Mouse (Mus musculus): ENCODE results near the gene Smad3. TPM values are rescaled to one million over a fixed set of nuclear protein-coding genes. Genes with fewer than 3 reads are reported as not detected.

Gene Smad3
- polyA plus RNA-seq, 1 experiment from 2014 or later = 11.8 TPM

GRCm38 (mm10) chr9:63743775-63744174 lies 14.0 kb downstream of the Smad3 start:
- no peak overlapping the region for H3K4me2 ChIP-seq (replicated peaks; ENCODE audit: low read depth, low read length)
- H3K9me3 ChIP-seq (ENCODE audit: low read length) = no peaks in the 10 kb centered on the region
- no peak for ATAC-seq
- H3K9ac ChIP-seq (replicated peaks; ENCODE audit: low read depth) = no peak overlapping the region
- TF ChIP-seq EP300 (IDR thresholded peaks at IDR 0.05) = no peak
- TF ChIP-seq CTCF (IDR thresholded peaks at IDR 0.05) = no peak
- peaks cover 69% of the 10 kb centered on the region for H3K4me1 ChIP-seq (ENCODE audit: insufficient read depth, low read depth, low read length)
- H3K27me3 ChIP-seq (replicated peaks; ENCODE audit: insufficient read depth, low read length) = no peaks in the 10 kb centered on the region
- H3K4me3 ChIP-seq (ENCODE audit: low read depth, low read length) = no peak overlapping the region
- WGBS = 68% methylated on average over 11 of the region's 11 CpGs
- peak overlapping the region; percentile 20; the same call in 1 of the 2 replicates for H3K27ac ChIP-seq (ENCODE audit: low read length)
- peak; percentile 33 for DNase-seq (ENCODE audit: low spot score)
- no peaks in the 10 kb centered on the region for H3K36me3 ChIP-seq (ENCODE audit: insufficient read depth, low read length)

GRCm38 (mm10) chr9:63742887-63743660 lies 14.7 kb downstream of the Smad3 start:
- no peak for TF ChIP-seq EP300 (IDR thresholded peaks at IDR 0.05)
- TF ChIP-seq CTCF (IDR thresholded peaks at IDR 0.05) = no peak
- H3K9ac ChIP-seq (replicated peaks; ENCODE audit: low read depth) = no peak overlapping the region
- H3K27ac ChIP-seq (ENCODE audit: low read length) = peak overlapping the region; percentile 59; the same call in 1 of the 2 replicates
- no peaks in the 10 kb centered on the region for H3K9me3 ChIP-seq (ENCODE audit: low read length)
- no peaks in the 10 kb centered on the region for H3K27me3 ChIP-seq (replicated peaks; ENCODE audit: insufficient read depth, low read length)
- H3K36me3 ChIP-seq (ENCODE audit: insufficient read depth, low read length) = no peaks in the 10 kb centered on the region
- peak; percentile 30 for ATAC-seq
- no peak overlapping the region for H3K4me3 ChIP-seq (ENCODE audit: low read depth, low read length)
- DNase-seq (ENCODE audit: low spot score) = peak; percentile 64
- H3K4me1 ChIP-seq (ENCODE audit: insufficient read depth, low read depth, low read length) = peaks cover 67% of the 10 kb centered on the region
- WGBS = 44% methylated on average over 12 of the region's 13 CpGs
- no peak overlapping the region for H3K4me2 ChIP-seq (replicated peaks; ENCODE audit: low read depth, low read length)

GRCm38 (mm10) chr9:63742318-63742717 lies 15.5 kb downstream of the Smad3 start:
- peaks cover 65% of the 10 kb centered on the region for H3K4me1 ChIP-seq (ENCODE audit: insufficient read depth, low read depth, low read length)
- ATAC-seq = peak; percentile 27; the same call in 1 of the 2 replicates
- H3K36me3 ChIP-seq (ENCODE audit: insufficient read depth, low read length) = no peaks in the 10 kb centered on the region
- H3K4me3 ChIP-seq (ENCODE audit: low read depth, low read length) = no peak overlapping the region
- TF ChIP-seq CTCF (IDR thresholded peaks at IDR 0.05) = no peak
- TF ChIP-seq EP300 (IDR thresholded peaks at IDR 0.05) = peak; percentile 27; the same call in 1 of the 2 replicates
- no peaks in the 10 kb centered on the region for H3K27me3 ChIP-seq (replicated peaks; ENCODE audit: insufficient read depth, low read length)
- H3K9me3 ChIP-seq (ENCODE audit: low read length) = no peaks in the 10 kb centered on the region
- peak overlapping the region; percentile 59 for H3K27ac ChIP-seq (ENCODE audit: low read length)
- WGBS = 12% methylated on average over 3 of the region's 3 CpGs
- no peak overlapping the region for H3K4me2 ChIP-seq (replicated peaks; ENCODE audit: low read depth, low read length)
- H3K9ac ChIP-seq (replicated peaks; ENCODE audit: low read depth) = no peak overlapping the region
- peak; percentile 80 for DNase-seq (ENCODE audit: low spot score)

- H3K9ac ChIP-seq (replicated peaks; ENCODE audit: low read depth) = no peak overlapping the region
- no peak overlapping the region for H3K4me2 ChIP-seq (replicated peaks; ENCODE audit: low read depth, low read length)
- H3K4me3 ChIP-seq (ENCODE audit: low read depth, low read length) = no peak overlapping the region
- H3K36me3 ChIP-seq (ENCODE audit: insufficient read depth, low read length) = no peaks in the 10 kb centered on the region
- ATAC-seq (no peak), DNase-seq (ENCODE audit: low spot score) (no peak)
- TF ChIP-seq CTCF (IDR thresholded peaks at IDR 0.05) (no peak), EP300 (IDR thresholded peaks at IDR 0.05) (no peak)
- 24% methylated on average over 6 of the region's 6 CpGs for WGBS
- peak overlapping the region; percentile 59; the same call in 1 of the 2 replicates for H3K27ac ChIP-seq (ENCODE audit: low read length)
- peaks cover 62% of the 10 kb centered on the region for H3K4me1 ChIP-seq (ENCODE audit: insufficient read depth, low read depth, low read length)
- no peaks in the 10 kb centered on the region for H3K9me3 ChIP-seq (ENCODE audit: low read length)
- H3K27me3 ChIP-seq (replicated peaks; ENCODE audit: insufficient read depth, low read length) = no peaks in the 10 kb centered on the region
These were observed 16.0 kb downstream of the Smad3 start for GRCm38 (mm10) chr9:63741792-63742191.

GRCm38 (mm10) chr9:63740320-63740841 lies 17.4 kb downstream of the Smad3 start:
- DNase-seq (ENCODE audit: low spot score) (no peak), ATAC-seq (no peak)
- Histone ChIP-seq H3K36me3 (ENCODE audit: insufficient read depth, low read length) (no peaks in the 10 kb centered on the region), H3K4me2 (replicated peaks; ENCODE audit: low read depth, low read length) (no peak overlapping the region), H3K4me3 (ENCODE audit: low read depth, low read length) (no peak overlapping the region), H3K27ac (ENCODE audit: low read length) (no peak overlapping the region), H3K27me3 (replicated peaks; ENCODE audit: insufficient read depth, low read length) (no peaks in the 10 kb centered on the region), H3K4me1 (ENCODE audit: insufficient read depth, low read depth, low read length) (peaks cover 49% of the 10 kb centered on the region), H3K9me3 (ENCODE audit: low read length) (no peaks in the 10 kb centered on the region), H3K9ac (replicated peaks; ENCODE audit: low read depth) (no peak overlapping the region)
- WGBS = 70% methylated on average over 10 of the region's 10 CpGs
- TF ChIP-seq EP300 (IDR thresholded peaks at IDR 0.05) (no peak), CTCF (IDR thresholded peaks at IDR 0.05) (no peak)

- H3K27me3 ChIP-seq (replicated peaks; ENCODE audit: insufficient read depth, low read length) = no peaks in the 10 kb centered on the region
- no peak overlapping the region for H3K4me2 ChIP-seq (replicated peaks; ENCODE audit: low read depth, low read length)
- H3K36me3 ChIP-seq (ENCODE audit: insufficient read depth, low read length) = no peaks in the 10 kb centered on the region
- WGBS = 50% methylated on average over 11 of the region's 11 CpGs
- H3K27ac ChIP-seq (ENCODE audit: low read length) = no peak overlapping the region
- DNase-seq (ENCODE audit: low spot score) (no peak), ATAC-seq (no peak)
- no peak overlapping the region for H3K4me3 ChIP-seq (ENCODE audit: low read depth, low read length)
- no peaks in the 10 kb centered on the region for H3K9me3 ChIP-seq (ENCODE audit: low read length)
- TF ChIP-seq EP300 (IDR thresholded peaks at IDR 0.05) (no peak), CTCF (IDR thresholded peaks at IDR 0.05) (peak; percentile 31; the same call in 1 of the 2 replicates)
- peaks cover 43% of the 10 kb centered on the region for H3K4me1 ChIP-seq (ENCODE audit: insufficient read depth, low read depth, low read length)
- no peak overlapping the region for H3K9ac ChIP-seq (replicated peaks; ENCODE audit: low read depth)
These were observed 19.0 kb downstream of the Smad3 start for GRCm38 (mm10) chr9:63738830-63739229.
